Mouse (Mus musculus) spleen, postnatal 4 days (tissue): ENCODE data around the gene Hmgb1.
A peak's percentile ranks its signal among the peaks of the same experiment; 100 is the strongest.

Experiments used
- DNase-seq, 2 experiments: peaks; one replicate each; pipeline ENCODE4 v3.0.0; 2022; ENCODE audit warnings: low spot score in 2 of 2

Gene Hmgb1

DNA sequence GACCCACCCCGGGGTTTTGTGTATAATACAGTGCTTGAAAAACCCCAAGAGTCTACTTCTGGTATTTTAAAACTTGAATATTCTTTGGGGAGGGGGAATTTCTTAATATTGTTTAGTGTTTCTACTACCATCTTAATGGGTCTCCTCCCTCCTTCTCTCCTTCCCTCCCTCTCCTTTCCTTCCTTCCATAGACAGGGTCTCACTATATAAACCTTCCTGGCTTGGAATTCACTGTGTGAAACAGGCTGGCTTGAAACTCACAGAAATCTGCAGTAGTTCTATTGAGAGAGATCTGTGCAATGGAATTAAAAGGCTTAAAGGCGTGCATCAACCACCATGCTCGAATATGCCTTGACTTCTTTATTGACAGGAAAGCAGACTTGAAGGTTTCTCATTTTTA is 1.5 kb upstream of the Hmgb1 start:
- DNase-seq: no peak

DNA sequence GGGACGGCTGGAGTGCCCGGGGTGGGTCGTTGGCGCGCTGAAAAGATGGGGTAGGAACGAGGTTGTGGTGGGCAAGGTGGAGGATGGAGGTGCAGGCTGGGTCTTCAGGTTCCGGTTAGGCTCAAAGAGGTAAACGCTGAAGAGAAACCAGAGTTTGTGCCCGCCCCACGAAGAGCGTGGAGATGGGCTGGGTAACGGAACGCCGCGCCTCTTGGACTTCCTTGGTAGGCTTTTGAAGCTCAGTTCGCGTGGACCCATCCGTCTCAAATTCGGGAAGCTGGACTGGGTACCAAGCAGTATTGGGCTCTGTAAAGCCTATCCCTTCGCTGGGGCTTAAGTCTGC is 526 bp upstream of the Hmgb1 start:
- peak; percentile 59 to 79 for DNase-seq

DNA sequence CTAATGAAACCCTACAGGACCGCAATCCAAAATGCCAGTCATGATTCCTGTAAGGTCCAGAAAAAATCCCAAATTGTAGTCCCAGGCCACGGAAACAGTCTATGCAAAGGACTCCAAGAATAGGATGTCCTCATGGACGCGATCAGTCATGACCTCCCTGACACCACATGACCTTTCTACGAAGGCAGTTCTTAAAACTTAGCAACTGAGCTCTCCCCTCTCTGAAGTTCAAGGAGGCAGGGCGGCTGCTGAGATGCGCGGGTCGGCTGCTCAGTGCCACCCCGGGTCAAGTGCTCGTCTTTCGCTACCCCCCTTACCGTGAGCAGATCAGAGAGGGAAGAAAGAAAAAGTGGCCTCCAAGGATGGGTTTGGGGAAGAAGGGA is 577 bp downstream of the Hmgb1 start:
- DNase-seq: no peak

DNA sequence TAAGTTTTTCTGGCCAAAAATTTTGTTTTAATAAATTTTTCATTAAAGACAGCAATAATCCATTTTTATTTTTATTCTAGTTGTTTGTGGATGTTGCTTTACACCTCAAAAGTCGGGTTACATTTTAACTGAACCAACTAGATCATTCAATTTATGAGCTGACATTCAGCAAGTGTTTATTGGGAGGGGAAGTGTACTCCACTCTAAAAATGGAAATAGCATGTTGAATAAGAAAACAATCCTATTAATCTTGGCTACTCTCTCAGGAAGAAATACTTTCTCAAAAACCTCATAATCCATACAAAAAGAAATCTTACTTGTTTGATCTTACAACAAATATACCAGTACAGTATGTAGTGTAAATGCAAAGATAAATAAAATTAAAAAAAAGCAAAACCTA is 1.2 kb downstream of the Hmgb1 start:
- DNase-seq: no peak

DNA sequence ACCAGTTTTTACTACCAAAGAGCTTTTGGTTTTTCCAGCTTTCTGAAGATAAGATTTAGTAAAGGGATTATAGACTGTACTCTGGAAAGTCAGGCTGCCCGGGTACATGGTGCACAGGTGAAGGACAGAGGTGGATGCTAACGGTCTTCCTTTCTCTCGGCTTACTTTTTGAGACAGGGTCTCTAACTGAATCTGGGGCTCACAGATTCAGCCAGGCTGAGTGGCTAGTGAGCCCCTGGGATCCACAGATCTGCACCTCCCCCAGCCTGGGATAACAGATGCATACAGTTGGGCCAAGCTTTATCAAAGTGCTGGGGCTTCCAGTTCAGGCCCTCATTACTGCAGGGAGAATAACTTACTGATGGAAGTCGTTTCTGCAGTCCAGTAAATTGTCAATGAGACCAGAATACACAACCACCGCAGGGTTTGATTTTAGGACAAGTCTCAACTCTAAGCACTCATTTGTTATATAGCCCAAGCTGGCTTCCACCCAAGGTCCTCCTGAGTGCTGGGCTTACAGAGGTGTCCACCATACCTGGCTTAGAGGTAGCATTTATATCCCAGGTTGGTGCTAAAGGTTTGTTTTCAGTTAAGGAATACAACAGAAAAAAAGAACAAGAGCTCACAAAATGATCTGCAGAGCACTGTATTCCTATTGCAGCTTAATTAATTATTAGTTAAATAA is 2.0 kb downstream of the Hmgb1 start:
- DNase-seq: no peak

DNA sequence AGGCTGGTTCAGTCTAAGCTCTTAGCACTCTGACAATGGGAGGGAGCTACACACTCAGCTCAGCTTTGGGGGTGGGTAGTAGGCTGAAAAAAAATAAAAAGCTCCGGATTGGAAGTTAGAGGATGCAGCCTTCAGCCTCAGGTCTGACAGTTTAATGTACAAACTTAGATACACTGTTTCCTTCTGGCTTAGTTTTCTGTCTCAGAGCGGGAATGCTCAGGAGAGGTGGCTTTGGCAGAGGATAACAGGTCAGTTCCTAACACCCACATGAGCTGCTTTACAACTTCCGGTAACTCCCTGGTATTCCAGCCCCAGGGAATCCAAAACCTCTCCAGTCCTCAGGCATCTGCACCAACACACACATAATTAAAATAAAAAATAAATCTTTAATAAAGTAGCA is 4.5 kb downstream of the Hmgb1 start:
- no peak for DNase-seq

DNA sequence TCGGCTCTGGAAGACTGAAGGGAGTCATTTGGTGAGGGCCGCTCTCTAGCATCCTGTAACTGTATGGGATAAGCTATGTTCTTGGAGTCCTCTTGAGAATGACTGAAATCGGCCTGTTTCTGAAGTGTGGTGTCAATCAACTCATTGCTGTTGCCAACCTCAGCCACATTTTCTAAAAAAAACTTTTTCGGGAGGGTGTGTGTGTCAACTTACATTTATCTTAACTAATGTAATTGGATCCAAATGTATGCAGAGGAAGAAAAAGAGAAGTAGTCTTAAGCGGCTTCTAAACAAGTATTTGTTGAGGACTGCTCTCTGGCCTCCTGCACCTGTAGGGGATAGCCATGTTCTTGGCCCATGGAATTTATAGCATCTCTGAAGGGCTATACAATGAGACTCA is 6.2 kb downstream of the Hmgb1 start:
- no peak for DNase-seq

DNA sequence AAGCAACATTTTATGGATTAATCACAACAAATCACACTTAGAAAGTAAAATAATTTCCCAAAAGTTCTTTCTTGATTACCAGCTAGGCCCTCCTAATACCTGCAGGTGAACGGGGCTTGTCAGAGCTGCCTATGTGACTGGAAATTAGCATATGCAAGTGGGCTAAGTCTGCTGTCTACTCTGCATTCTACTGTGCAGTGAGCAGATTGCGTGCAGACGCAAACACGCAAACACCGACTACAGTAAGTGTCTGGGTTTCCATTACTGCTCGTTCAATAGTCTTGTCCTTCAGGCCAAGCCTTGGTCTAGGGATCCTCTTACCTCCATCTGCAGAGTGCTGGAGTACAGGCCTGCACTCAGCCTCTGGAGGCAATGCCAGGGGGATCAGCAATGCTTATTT is 8.6 kb downstream of the Hmgb1 start:
- no peak for DNase-seq

DNA sequence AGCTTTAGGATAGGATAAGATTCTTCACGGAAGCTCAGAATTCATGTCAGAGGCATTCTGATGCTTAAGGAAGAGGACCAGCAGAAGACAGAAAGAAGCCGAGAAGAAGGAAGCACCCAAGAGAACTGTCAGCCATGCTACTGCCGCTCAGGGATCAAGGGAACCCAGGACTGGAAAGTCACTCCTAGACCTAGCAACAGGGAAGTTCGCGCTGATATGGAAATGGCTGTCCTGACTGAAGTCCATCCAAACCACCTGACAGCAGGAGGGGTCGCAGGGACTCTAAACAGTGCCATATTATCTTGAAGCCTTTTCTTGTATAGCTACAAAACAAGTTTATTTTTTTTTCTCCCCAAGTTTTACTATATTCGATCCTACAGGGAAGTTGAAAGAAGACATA is 9.8 kb downstream of the Hmgb1 start:
- no peak for DNase-seq

DNA sequence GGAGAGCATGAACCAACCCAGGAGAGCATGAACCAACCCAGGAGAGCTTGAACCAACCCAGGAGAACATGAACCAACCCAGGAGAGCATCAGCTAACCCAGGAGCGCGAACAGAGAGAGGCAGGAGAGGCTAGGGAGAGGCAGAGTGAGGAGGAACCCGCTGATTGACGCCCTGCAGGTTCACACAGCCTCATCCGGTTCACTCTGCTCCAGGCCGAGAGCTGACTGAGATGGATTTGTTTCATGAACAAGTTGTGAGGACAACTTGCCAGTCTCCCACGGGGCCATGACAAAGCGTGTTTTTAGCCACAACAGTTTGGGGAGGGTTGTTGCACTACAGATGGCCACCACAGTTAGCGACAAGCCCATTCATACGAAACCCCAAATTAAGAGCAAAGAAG is 12.0 kb downstream of the Hmgb1 start:
- DNase-seq: no peak

DNA sequence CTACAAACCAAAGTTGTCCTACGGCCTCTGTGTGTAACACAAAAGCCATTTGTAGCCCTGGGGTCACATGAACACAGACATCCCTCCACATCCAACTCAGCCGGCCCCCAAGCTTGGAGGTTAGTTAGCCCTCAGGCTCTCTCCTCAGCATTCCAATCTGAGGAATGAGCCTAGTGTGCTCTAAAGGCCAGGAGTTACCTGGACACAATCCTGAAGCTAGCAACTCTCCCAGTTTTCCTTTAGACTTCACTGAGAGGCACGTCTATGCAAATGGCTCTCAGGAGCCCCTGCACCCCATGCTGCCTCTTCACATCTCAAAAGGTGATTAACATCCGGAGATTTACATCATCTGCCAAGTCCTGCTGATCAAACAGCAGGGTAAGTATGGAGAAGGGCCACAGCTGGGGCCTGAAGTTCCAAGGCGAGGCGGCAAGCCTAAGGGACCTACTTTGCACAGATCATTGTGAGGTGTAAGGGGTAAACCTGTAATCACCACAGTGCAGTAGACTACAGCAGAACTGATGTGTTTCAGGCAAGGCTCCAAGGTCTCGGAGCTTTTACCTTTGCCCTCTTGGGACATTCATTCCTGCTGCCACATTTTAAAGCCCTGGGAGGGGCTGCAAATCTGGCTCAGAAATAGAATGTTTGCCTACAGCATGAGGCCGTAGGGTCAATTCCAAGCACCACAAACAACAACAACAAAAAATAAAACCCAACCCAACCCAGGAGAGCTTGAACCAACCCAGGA is 13.3 kb downstream of the Hmgb1 start:
- DNase-seq: no peak

DNA sequence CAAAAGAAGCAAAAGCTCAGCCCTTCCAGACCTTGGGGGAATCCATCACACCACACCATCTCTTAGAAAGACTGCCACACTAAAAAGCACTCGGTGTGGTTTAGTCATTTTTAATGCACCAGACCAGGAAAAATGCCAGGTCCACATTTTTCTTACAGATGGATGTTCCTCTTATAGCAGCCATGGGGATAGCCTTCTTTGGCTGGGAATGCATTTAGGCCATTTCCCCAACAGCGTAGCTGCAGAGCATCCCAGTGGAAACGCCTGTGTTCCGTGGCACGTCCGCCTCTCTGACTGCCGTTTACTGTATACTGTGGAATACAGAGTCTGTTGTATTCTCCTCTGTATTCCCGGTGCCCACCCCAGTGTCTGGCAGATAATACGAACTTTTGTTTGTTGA is 15.5 kb downstream of the Hmgb1 start:
- DNase-seq: no peak

DNA sequence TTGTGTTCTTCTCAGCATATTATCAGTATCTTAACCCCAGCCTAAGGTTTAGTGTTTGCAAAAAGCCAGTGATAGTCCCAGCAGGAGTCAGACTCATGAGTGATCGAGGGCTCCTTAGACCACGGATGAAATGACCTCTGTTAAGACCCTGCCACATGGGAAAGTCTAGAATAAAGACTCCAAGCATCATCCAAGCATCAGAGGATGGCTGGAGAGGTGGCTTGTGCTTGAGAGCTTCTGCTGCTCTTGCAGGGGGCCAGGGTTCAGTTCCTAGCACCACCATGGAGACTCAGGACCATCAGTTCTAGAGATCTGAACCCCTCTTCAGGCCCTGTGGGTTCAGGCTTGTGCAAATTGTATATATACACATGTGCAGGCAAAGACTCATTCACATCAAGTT is 16.2 kb downstream of the Hmgb1 start:
- DNase-seq: no peak

DNA sequence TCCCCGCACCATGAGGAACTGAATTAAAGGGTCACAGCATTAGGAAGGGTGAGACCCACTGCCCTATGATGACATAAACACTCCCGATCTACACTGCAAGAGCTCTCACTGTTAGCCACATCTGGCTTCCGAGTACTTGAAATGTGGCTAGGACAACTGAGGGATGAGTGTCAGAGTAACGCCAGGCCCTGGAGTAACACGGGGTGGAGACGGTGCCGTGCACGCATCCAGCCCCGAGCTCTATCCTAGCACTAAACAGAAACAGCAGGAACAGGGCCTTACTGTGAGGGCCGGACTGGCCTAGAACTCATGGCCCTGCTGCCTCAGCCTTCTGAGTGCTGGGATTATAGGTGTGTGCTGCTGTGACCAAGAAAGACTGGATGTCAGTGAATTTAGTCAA is 18.3 kb downstream of the Hmgb1 start:
- no peak for DNase-seq

DNA sequence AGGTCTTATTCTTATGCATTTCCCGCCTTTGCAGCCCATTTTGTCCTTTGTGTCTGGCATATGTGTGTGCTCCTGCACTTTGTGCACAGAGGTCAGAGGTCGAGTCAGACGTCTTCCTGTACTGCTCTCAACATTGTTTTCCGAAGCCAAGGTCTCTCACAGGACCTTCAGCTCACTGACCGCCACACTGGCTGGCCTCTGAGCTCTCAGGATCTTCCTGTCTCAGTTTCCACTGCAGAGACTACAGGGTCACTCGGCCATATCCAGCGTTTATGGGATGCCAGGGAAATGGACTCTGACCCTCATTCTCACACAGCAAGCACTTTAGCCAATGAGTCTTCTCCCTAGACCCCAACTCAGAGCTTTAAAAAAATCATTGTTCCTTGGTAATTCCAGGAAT is 19.4 kb downstream of the Hmgb1 start:
- no peak for DNase-seq

DNA sequence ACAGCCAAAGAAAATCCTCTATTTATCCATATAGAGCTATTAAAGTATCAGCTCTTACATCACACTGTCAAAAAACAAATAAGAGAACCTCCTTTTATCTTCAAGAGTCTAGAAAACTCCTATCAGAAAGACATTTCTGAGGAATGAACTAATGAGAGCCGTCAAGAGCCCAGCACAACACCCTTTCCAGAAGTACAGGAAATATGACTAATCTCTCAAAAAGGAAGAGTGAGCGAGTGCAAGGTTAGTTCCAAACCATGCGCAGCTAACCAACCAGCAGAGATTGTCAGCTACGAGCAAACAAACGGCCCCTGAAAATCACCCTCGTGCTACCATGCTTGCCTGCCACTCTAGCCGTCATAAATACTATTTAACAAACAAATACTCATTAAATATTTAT is 21.4 kb downstream of the Hmgb1 start:
- DNase-seq: no peak

DNA sequence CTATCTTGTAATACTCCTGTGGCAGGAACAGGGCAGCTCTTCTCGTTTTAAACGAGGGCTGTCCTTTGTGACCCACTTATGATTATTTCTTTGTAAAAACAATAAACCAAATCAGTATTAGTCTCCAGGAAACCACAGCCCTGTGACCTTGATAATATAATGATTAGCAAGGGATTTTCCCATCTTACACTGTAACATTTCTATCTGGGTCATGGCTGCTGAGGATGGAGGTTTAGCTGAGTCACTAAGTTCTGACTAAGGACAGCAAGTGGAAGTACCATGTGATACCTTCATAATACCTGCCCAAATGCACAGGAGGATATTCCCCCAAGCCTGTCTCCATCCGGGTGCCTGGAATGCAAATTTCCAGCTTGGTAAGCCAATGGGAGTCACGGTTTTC is 23.8 kb downstream of the Hmgb1 start:
- DNase-seq: no peak

DNA sequence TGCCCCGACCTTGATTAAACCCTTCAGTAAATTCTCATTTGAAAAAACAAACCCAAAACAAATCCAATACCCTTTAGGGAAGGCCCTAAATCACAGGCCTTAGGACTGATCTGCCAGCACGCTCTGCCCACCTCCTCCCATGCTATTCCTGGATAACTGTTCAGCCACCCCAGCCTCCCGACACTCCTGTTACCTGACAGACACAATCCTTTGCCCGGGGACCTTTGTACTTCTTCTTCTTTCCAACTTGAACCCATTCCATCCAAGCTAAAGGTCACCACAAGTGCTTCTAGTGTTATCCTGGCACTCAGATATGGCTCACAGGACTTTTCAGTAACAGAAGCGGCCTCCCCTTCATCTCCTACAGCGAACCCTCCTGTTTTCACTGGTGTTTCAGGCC is 25.3 kb downstream of the Hmgb1 start:
- no peak for DNase-seq

DNA sequence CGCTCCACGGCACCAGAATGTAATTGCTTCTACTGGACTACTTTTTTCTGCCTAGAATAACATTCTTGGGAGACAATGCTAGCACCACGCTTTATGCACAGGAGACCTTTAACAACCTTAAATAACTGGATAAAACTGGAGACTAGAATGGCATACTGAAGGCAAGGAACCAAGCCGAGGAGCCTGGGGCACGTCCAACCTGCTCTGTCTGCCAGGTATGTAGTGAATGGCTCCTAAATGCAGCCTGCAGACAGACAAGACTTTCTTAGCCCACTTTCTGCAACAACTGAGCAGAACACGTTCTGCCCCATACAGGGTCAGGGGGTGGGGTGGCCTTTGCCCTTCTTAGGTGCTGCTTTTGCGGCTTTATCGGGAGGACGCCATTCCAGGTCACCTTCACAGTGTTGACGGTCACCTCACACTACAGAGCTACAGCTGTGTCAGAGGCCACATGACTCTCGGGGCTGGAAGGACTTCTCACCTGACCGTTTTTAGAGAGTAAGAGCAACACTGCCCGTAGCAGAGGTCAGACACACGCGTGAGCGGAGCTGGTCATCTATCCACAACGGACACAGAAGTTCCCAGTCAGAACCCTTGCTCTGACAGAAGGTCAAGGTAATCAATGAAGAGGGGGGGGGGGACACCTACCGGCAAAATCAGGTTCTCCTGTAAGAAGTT is 27.3 kb downstream of the Hmgb1 start:
- no peak for DNase-seq

DNA sequence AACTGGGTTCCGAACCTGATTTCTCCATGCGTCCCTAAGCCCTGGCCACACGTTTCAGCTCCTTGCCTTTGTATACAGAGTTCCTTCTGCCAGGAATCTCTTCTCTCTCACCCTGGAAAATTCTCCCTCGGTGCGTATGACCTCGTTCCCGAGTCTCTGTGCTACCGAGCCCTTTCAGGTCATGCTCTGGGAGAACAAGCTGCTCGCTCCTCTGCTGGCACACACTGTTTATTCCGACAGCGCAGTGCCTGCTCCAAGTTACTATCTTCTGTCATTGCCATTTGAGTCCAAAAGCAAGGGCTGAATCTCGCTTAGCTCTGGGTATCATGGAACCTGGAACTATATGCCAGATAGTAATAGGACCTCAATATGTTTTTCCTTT is 31.5 kb downstream of the Hmgb1 start:
- peak in 1 of 2 experiments; percentile 49 for DNase-seq

DNA sequence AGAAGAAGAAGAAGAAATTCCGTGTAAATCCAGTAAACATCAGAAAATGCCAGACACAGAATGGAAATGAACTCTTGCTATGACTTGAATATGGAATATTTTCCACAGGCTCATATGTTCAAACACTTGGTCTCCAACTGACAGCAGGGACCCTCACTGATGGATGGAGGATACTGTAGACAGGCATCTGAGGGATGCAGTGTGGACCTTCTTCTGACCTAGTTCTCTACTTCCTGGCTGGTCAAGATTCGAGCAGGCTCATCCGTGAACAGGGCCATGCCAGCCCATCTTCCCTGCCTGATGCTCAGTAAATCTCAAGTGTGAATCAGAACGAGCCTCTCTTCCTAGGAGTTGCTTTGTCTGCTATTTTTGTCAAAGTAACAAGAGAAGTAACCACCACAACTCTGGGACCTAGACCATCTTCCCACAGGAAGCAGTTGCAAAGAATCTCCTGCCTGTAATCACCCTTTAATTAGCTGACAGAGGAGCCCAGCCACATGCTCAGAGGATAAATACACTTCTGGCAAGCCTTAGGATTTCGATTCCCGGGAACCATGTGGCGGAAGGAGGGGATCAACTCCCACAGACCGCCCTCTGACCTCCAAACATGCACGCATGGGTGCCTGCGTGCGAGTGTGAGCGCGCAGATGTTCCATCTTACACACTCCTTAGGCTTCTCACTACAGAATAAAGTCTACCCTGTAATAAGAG is 32.1 kb downstream of the Hmgb1 start:
- no peak for DNase-seq

DNA sequence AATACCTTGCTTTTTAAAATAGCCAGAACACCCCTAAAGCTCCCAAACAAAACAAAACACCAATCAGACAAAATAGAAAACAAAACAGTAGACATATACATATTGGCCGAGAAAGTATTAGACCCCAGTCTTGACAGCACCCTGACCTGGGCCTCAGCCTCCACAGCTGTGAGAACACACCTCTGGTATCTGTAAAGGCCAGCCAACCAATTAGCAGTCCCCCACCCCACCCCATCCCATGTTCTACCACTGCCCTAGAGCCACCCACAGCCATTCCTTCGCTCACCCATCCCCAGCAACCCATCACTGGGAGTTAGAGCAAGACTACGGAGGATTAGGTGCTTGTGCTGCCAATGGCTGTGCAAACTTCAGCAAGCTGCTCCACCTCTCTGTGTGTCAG is 33.4 kb downstream of the Hmgb1 start:
- DNase-seq: no peak
